Mouse (Mus musculus) liver, embryonic 14.5 days (tissue): ENCODE data around the gene Pgs1. TPM values are rescaled to one million over a fixed set of nuclear protein-coding genes. Genes with fewer than 3 reads are reported as not detected.

Source experiments
- ATAC-seq: fragments of 200-750 bp; cut with Nextera tagmentation; 2 replicates; pipeline ENCODE4 v1.8.0; 2017; ENCODE audit warnings: moderate number of reproducible peaks, mild to moderate bottlenecking, moderate library complexity; ENCODE audit not compliant: insufficient read depth
- DNase-seq, 3 experiments: peaks; one replicate each; pipeline ENCODE4 v3.0.0-alpha.2; 2012 to 2013; ENCODE audit warnings: low read depth in 3 of 3, low spot score in 3 of 3
- H3K27ac ChIP-seq: fragments of 300-500 bp; sonication (generic); 2 replicates; pipeline ENCODE4 v1.5.1; 2014; ENCODE audit warnings: moderate library complexity, mild to moderate bottlenecking, control low read depth, inconsistent platforms
- H3K27me3 ChIP-seq: fragments of 300-500 bp; sonication (generic); 2 replicates; pipeline ENCODE4 v1.6.1; 2014; ENCODE audit warnings: mild to moderate bottlenecking, low read length, moderate library complexity; ENCODE audit not compliant: control insufficient read depth, insufficient read depth
- H3K36me3 ChIP-seq: fragments of 300-500 bp; sonication (generic); replicated peaks from 2 replicates; pipeline ENCODE4 v1.6.1; 2014; ENCODE audit warnings: low read depth; ENCODE audit not compliant: control insufficient read depth, insufficient read depth
- H3K4me1 ChIP-seq, 2 experiments: fragments of 200-500 bp in 1 of 2; fragments of 300-500 bp in 1 of 2; sonication (generic) in 1 of 2; replicated peaks; 2 replicates each; pipeline ENCODE4 v1.6.1; 2012 to 2014; ENCODE audit warnings: antibody characterized with exemption in 1 of 2, inconsistent platforms in 1 of 2, low read length in 1 of 2; ENCODE audit not compliant: control insufficient read depth in 2 of 2, insufficient read depth in 2 of 2
- H3K4me2 ChIP-seq: fragments of 300-500 bp; sonication (generic); 2 replicates; pipeline ENCODE4 v1.6.1; 2014; ENCODE audit warnings: low read depth, mild to moderate bottlenecking, control low read depth, moderate library complexity
- H3K4me3 ChIP-seq, 2 experiments: fragments of 200-500 bp in 1 of 2; fragments of 300-500 bp in 1 of 2; sonication (generic) in 1 of 2; 2 replicates each; pipeline ENCODE4 v1.5.1; 2012 to 2014; ENCODE audit warnings: low read depth in 2 of 2, low read length in 2 of 2, mild to moderate bottlenecking in 2 of 2, control low read depth in 1 of 2, inconsistent platforms in 1 of 2, moderate library complexity in 1 of 2; ENCODE audit not compliant: insufficient read depth in 1 of 2
- H3K9ac ChIP-seq: fragments of 300-500 bp; sonication (generic); replicated peaks from 2 replicates; pipeline ENCODE4 v1.6.1; 2014; ENCODE audit warnings: mild to moderate bottlenecking, control low read depth, moderate library complexity
- H3K9me3 ChIP-seq: fragments of 300-500 bp; sonication (generic); 2 replicates; pipeline ENCODE4 v1.6.1; 2016; ENCODE audit warnings: low read length, mixed read lengths; ENCODE audit not compliant: control insufficient read depth
- CTCF ChIP-seq: IDR thresholded peaks from 2 replicates; pipeline ENCODE4 v1.5.1; 2016; ENCODE audit warnings: antibody characterized with exemption, low read depth, control low read depth
- EP300 ChIP-seq: IDR thresholded peaks from 2 replicates; pipeline ENCODE4 v1.6.1; 2016; ENCODE audit warnings: antibody characterized with exemption, low read depth
- WGBS: fragments of 180-500 bp; shearing (Covaris S2); extraction: QIAGEN DNeasy Blood & Tissue Kit; methylation state at CpG from one replicate; pipeline ENCODE4 v1.1.7; 2014; ENCODE audit not compliant: insufficient replicate concordance; 5-methylcytosine and 5-hydroxymethylcytosine counted together
- polyA plus RNA-seq, 2 experiments: library from polyadenylated mRNA; depleted of rRNA in 1 of 2; stranded (reverse) in 1 of 2; unstranded in 1 of 2; fragments of >200 nt; fragmentation: Nextera tagmentation in 1 of 2; extraction: Ambion mirVana in 1 of 2; gene quantifications; 2 replicates each; pipeline versions ENCODE4 v1.2.1 to v1.2.3; 2012 to 2014

The Pgs1 gene
- polyA plus RNA-seq, 2 experiments = 11.2 to 12.9 TPM

- peaks cover 23% of the 10 kb centered on the region for H3K36me3 ChIP-seq
- no peak for ATAC-seq
- WGBS = 82% methylated on average over 8 of the region's 8 CpGs
- no peaks in the 10 kb centered on the region for H3K27me3 ChIP-seq
- no peak overlapping the region for H3K9ac ChIP-seq
- no peak for DNase-seq
- H3K4me1 ChIP-seq = peaks cover 12 to 17% of the 10 kb centered on the region in 2 experiments
- no peak overlapping the region for H3K27ac ChIP-seq
- H3K4me2 ChIP-seq = no peak overlapping the region
- H3K4me3 ChIP-seq = no peak overlapping the region
- no peaks in the 10 kb centered on the region for H3K9me3 ChIP-seq
- TF ChIP-seq CTCF (no peak), EP300 (no peak)
Measured at GRCm38 (mm10) chr11:118008843-118009242, 22.8 kb downstream of the Pgs1 start.

GRCm38 (mm10) chr11:118009865-118010571 is 23.9 kb downstream of the Pgs1 start:
- Histone ChIP-seq H3K4me3 (no peak overlapping the region), H3K9ac (no peak overlapping the region), H3K27ac (no peak overlapping the region), H3K36me3 (peaks cover 20% of the 10 kb centered on the region), H3K27me3 (no peaks in the 10 kb centered on the region), H3K4me2 (no peak overlapping the region), H3K9me3 (no peaks in the 10 kb centered on the region), H3K4me1 (peaks cover 12 to 17% of the 10 kb centered on the region in 2 experiments)
- no peak for ATAC-seq
- TF ChIP-seq CTCF = no peak
- TF ChIP-seq EP300 = no peak
- no peak for DNase-seq
- 64% methylated on average over 4 of the region's 4 CpGs for WGBS

GRCm38 (mm10) chr11:118012595-118012994 is 26.5 kb downstream of the Pgs1 start:
- 65% methylated on average over 1 of the region's 1 CpGs for WGBS
- Histone ChIP-seq H3K36me3 (peaks cover 9% of the 10 kb centered on the region), H3K4me3 (no peak overlapping the region), H3K4me1 (peaks cover 8 to 13% of the 10 kb centered on the region in 2 experiments), H3K9ac (no peak overlapping the region), H3K9me3 (no peaks in the 10 kb centered on the region), H3K4me2 (no peak overlapping the region), H3K27ac (no peak overlapping the region), H3K27me3 (no peaks in the 10 kb centered on the region)
- no peak for ATAC-seq
- no peak for DNase-seq
- TF ChIP-seq CTCF = no peak
- no peak for TF ChIP-seq EP300

GRCm38 (mm10) chr11:118013339-118013738 is 27.2 kb downstream of the Pgs1 start:
- peaks cover under 1 to 6% of the 10 kb centered on the region in 2 experiments; a peak in 2 of 4 replicates for H3K4me1 ChIP-seq
- no peak overlapping the region for H3K9ac ChIP-seq
- H3K4me3 ChIP-seq = no peak overlapping the region
- DNase-seq = no peak
- H3K27ac ChIP-seq = no peak overlapping the region
- no peaks in the 10 kb centered on the region for H3K27me3 ChIP-seq
- no peak overlapping the region for H3K4me2 ChIP-seq
- peaks cover 14% of the 10 kb centered on the region for H3K36me3 ChIP-seq
- TF ChIP-seq CTCF (no peak), EP300 (no peak)
- no peak for ATAC-seq
- H3K9me3 ChIP-seq = no peaks in the 10 kb centered on the region
- 74% methylated on average over 2 of the region's 2 CpGs for WGBS

- 67% methylated on average over 12 of the region's 12 CpGs for WGBS
- TF ChIP-seq CTCF (no peak), EP300 (no peak)
- H3K27ac ChIP-seq = no peak overlapping the region
- ATAC-seq (no peak), DNase-seq (no peak)
- H3K4me3 ChIP-seq = no peak overlapping the region
- no peak overlapping the region for H3K9ac ChIP-seq
- H3K4me2 ChIP-seq = no peak overlapping the region
- no peaks in the 10 kb centered on the region for H3K4me1 ChIP-seq
- peaks cover 14% of the 10 kb centered on the region for H3K36me3 ChIP-seq
- no peaks in the 10 kb centered on the region for H3K9me3 ChIP-seq
- H3K27me3 ChIP-seq = no peaks in the 10 kb centered on the region
Measured at GRCm38 (mm10) chr11:118014391-118014995, 28.4 kb downstream of the Pgs1 start.
